Mouse (Mus musculus) MEL (cell line): ENCODE data around the gene Nell1. TPM values are rescaled to one million over a fixed set of nuclear protein-coding genes. Genes with fewer than 3 reads are reported as not detected.
"Not testable (repeated sequence)": the region's sequence is repeated elsewhere in the genome, so short reads cannot be mapped to it uniquely, and the experiment has no call there.

ENCODE experiments used
- DNase-seq: peaks from one replicate; pipeline ENCODE4 v3.0.0; 2011; ENCODE audit warnings: low read depth, low spot score
- H3K27ac ChIP-seq: 2 replicates; pipeline ENCODE4 v1.5.1; 2012; ENCODE audit warnings: low read depth, mild to moderate bottlenecking, control low read depth, low read length, moderate library complexity; ENCODE audit not compliant: control insufficient read depth
- H3K27me3 ChIP-seq, 2 experiments: fragments of 150-350 bp in 1 of 2; sonication (generic) in 1 of 2; 2 replicates each; pipeline ENCODE4 v1.6.1; 2012; ENCODE audit warnings: low read length in 2 of 2, mild to moderate bottlenecking in 2 of 2, improper control_type of control experiment in 1 of 2, moderate library complexity in 1 of 2; ENCODE audit not compliant: insufficient read depth in 2 of 2, control insufficient read depth in 1 of 2
- H3K36me3 ChIP-seq, 2 experiments: 2 replicates each; pipeline ENCODE4 v1.6.1; 2012 to 2014; ENCODE audit warnings: low read length in 2 of 2, improper control_type of control experiment in 1 of 2, inconsistent platforms in 1 of 2, mild to moderate bottlenecking in 1 of 2; ENCODE audit not compliant: insufficient read depth in 2 of 2, control insufficient read depth in 1 of 2
- H3K4me1 ChIP-seq, 2 experiments: fragments of 150-350 bp in 1 of 2; sonication (generic) in 1 of 2; 2 replicates each; pipeline ENCODE4 v1.6.1; 2012; ENCODE audit warnings: low read length in 2 of 2, improper control_type of control experiment in 1 of 2, mild to moderate bottlenecking in 1 of 2; ENCODE audit not compliant: insufficient read depth in 2 of 2, control insufficient read depth in 1 of 2
- H3K4me3 ChIP-seq, 2 experiments: fragments of 150-350 bp in 1 of 2; sonication (generic) in 1 of 2; 2 replicates each; pipeline ENCODE4 v1.5.1; 2012; ENCODE audit warnings: low read depth in 2 of 2, low read length in 2 of 2, mild to moderate bottlenecking in 2 of 2, moderate library complexity in 2 of 2, control low read depth in 1 of 2, improper control_type of control experiment in 1 of 2; ENCODE audit not compliant: control insufficient read depth in 1 of 2, insufficient read depth in 1 of 2
- H3K79me2 ChIP-seq: 2 replicates; pipeline ENCODE4 v1.6.1; 2012; ENCODE audit warnings: mild to moderate bottlenecking, low read length, moderate library complexity; ENCODE audit not compliant: control insufficient read depth, poor library complexity, insufficient read depth
- H3K9ac ChIP-seq: 2 replicates; pipeline ENCODE4 v1.6.1; 2012; ENCODE audit warnings: low read depth, mild to moderate bottlenecking, control low read depth, low read length, moderate library complexity; ENCODE audit not compliant: control insufficient read depth, poor library complexity, severe bottlenecking
- H3K9me3 ChIP-seq: fragments of 150-350 bp; sonication (generic); replicated peaks from 2 replicates; pipeline ENCODE4 v1.6.1; 2012; ENCODE audit warnings: mild to moderate bottlenecking, low read length, improper control_type of control experiment, moderate library complexity; ENCODE audit not compliant: insufficient read depth
- BHLHE40 ChIP-seq: IDR thresholded peaks from 2 replicates; pipeline ENCODE4 v1.6.1; 2012; ENCODE audit warnings: low read depth, mild to moderate bottlenecking, inconsistent platforms, low read length, improper control_type of control experiment, borderline replicate concordance
- CHD1 ChIP-seq: IDR thresholded peaks from 2 replicates; pipeline ENCODE4 v1.6.1; 2012; ENCODE audit warnings: low read depth, mild to moderate bottlenecking, inconsistent platforms, low read length, improper control_type of control experiment
- ELF1 ChIP-seq: IDR thresholded peaks from 2 replicates; pipeline ENCODE4 v1.6.1; 2014; ENCODE audit warnings: low read depth, mild to moderate bottlenecking, inconsistent platforms, low read length, improper control_type of control experiment, moderate library complexity
- ETS1 ChIP-seq: IDR thresholded peaks from 2 replicates; pipeline ENCODE4 v1.6.1; 2012; ENCODE audit warnings: low read depth, mild to moderate bottlenecking, inconsistent platforms, low read length, improper control_type of control experiment, moderate library complexity
- GATA1 ChIP-seq: IDR thresholded peaks from 2 replicates; pipeline ENCODE4 v1.6.1; 2011; ENCODE audit warnings: low read depth, low read length, improper control_type of control experiment
- MAFK ChIP-seq: IDR thresholded peaks from 2 replicates; pipeline ENCODE4 v1.6.1; 2011; ENCODE audit warnings: low read depth, mild to moderate bottlenecking, low read length, improper control_type of control experiment, borderline replicate concordance
- MAZ ChIP-seq: IDR thresholded peaks from 2 replicates; pipeline ENCODE4 v1.6.1; 2012; ENCODE audit warnings: low read depth, mild to moderate bottlenecking, inconsistent platforms, low read length, improper control_type of control experiment
- MEF2A ChIP-seq: IDR thresholded peaks from 2 replicates; pipeline ENCODE4 v1.6.1; 2014; ENCODE audit warnings: low read depth, mild to moderate bottlenecking, inconsistent platforms, low read length, improper control_type of control experiment; ENCODE audit not compliant: poor library complexity, insufficient replicate concordance, severe bottlenecking; ENCODE audit errors: extremely low read depth
- MXI1 ChIP-seq: IDR thresholded peaks from 2 replicates; pipeline ENCODE4 v1.6.1; 2011; ENCODE audit warnings: mild to moderate bottlenecking, low read depth, low read length, improper control_type of control experiment
- MYB ChIP-seq: IDR thresholded peaks from 2 replicates; pipeline ENCODE4 v1.6.1; 2011; ENCODE audit warnings: mild to moderate bottlenecking, low read depth, low read length, improper control_type of control experiment
- NRF1 ChIP-seq: IDR thresholded peaks from 2 replicates; pipeline ENCODE4 v1.6.1; 2014; ENCODE audit warnings: low read depth, mild to moderate bottlenecking, inconsistent platforms, low read length, improper control_type of control experiment, moderate library complexity; ENCODE audit not compliant: poor library complexity, insufficient read depth, severe bottlenecking
- SIN3A ChIP-seq: IDR thresholded peaks from 2 replicates; pipeline ENCODE4 v1.6.1; 2012; ENCODE audit warnings: low read length, improper control_type of control experiment, inconsistent platforms
- TAL1 ChIP-seq: IDR thresholded peaks from 2 replicates; pipeline ENCODE4 v1.6.1; 2012; ENCODE audit warnings: mild to moderate bottlenecking, inconsistent platforms, low read length, moderate library complexity, mixed read lengths
- TCF12 ChIP-seq: IDR thresholded peaks from 2 replicates; pipeline ENCODE4 v1.6.1; 2014; ENCODE audit warnings: low read depth, mild to moderate bottlenecking, inconsistent platforms, low read length, improper control_type of control experiment, moderate library complexity
- UBTF ChIP-seq: IDR thresholded peaks from 2 replicates; pipeline ENCODE4 v1.6.1; 2012; ENCODE audit warnings: low read depth, mild to moderate bottlenecking, inconsistent platforms, low read length, improper control_type of control experiment, moderate library complexity, borderline replicate concordance; ENCODE audit not compliant: insufficient read depth
- USF1 ChIP-seq: IDR thresholded peaks from 2 replicates; pipeline ENCODE4 v1.6.1; 2014; ENCODE audit warnings: low read depth, mild to moderate bottlenecking, inconsistent platforms, low read length, improper control_type of control experiment, moderate library complexity
- ZMIZ1 ChIP-seq: IDR thresholded peaks from 2 replicates; pipeline ENCODE4 v1.6.1; 2012; ENCODE audit warnings: low read depth, mild to moderate bottlenecking, inconsistent platforms, low read length, improper control_type of control experiment, moderate library complexity
- polyA plus RNA-seq, 2 experiments: library from polyadenylated mRNA; stranded (reverse) in 1 of 2; unstranded in 1 of 2; fragments of >175 nt in 1 of 2; fragments of >200 nt in 1 of 2; gene quantifications; 2 replicates each; pipeline versions ENCODE4 v1.2.1 to v1.2.4; 2012; ENCODE audit warnings: low replicate concordance in 2 of 2, low read depth in 1 of 2; ENCODE audit not compliant: insufficient read length in 2 of 2, insufficient read depth in 1 of 2, missing spikeins in 1 of 2
- total RNA-seq: library from RNA; depleted of rRNA; stranded (reverse); fragments of 300-350 nt; gene quantifications from 2 replicates; pipeline ENCODE4 v1.2.3, GENCODE M21; 2012

Nell1 gene
- total and polyA plus RNA-seq, 3 experiments: not detected

- TF ChIP-seq TCF12: no peak
- no peak for TF ChIP-seq MAZ
- TF ChIP-seq, all 39 proteins: peak for 0
Measured at GRCm38 (mm10) chr7:49929999-49930398, 44.7 kb upstream of the Nell1 start (continued).

DNA sequence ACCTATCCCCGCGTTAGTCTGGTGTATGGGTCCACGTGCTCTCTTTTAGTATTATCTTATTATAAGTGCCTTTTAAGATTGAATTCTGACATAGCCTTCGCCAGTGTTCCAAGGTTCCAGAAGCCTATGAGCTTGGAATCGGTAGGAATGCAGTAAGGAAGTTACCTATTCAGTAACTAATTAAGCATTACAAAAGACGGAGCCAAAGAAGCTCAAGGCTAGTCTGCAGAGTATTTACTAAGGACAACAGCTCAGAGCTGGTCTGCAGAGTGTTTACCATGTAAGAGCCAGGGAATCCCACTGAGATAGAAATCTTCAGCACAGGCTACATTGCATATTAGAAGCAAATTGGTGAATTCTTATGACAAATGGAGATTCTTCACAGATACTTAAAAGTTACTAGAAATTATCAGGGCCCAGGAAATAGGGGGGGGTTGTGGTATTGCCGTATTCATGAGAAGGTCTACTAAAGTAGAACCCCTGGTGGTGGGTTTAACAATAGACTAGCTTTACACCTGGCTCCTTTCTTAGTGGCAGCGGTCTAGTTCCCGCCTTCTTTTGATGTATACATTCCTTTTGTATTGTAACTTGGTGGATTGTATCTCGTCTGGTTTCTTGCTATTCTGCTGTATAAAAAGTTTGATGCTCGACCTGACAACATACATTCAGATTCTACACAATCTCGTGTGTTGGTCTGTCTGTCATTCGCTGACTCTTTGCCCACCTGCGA, 41.1 kb upstream of the Nell1 start:
- not testable (repeated sequence) for H3K4me1 ChIP-seq, H3K27ac ChIP-seq, H3K36me3 ChIP-seq, H3K79me2 ChIP-seq, H3K9ac ChIP-seq, H3K4me3 ChIP-seq, DNase-seq, H3K9me3 ChIP-seq, H3K27me3 ChIP-seq

- H3K27ac ChIP-seq: no peak overlapping the region
- no peaks in the 10 kb centered on the region for H3K36me3 ChIP-seq
- DNase-seq: no peak
- H3K79me2 ChIP-seq: no peaks in the 10 kb centered on the region
- no peaks in the 10 kb centered on the region for H3K4me1 ChIP-seq
- no peaks in the 10 kb centered on the region for H3K9me3 ChIP-seq
- H3K27me3 ChIP-seq: no peaks in the 10 kb centered on the region
- H3K9ac ChIP-seq: no peak overlapping the region
- TF ChIP-seq CHD1: no peak
- TF ChIP-seq MEF2A: no peak
- TF ChIP-seq MAZ: no peak
- TF ChIP-seq UBTF: no peak
- no peak for TF ChIP-seq MAFK
- TF ChIP-seq ZMIZ1: no peak
- TF ChIP-seq USF1: no peak
- no peak for TF ChIP-seq ELF1
- TF ChIP-seq TAL1: no peak
- TF ChIP-seq GATA1: no peak
- no peak for TF ChIP-seq NRF1
- no peak for TF ChIP-seq SIN3A
- TF ChIP-seq MXI1: no peak
- no peak for TF ChIP-seq ETS1
- no peak for TF ChIP-seq BHLHE40
- no peak for TF ChIP-seq MYB
- no peak overlapping the region for H3K4me3 ChIP-seq
Measured at GRCm38 (mm10) chr7:49936821-49937220, 37.8 kb upstream of the Nell1 start.
